Mouse (Mus musculus): ENCODE results near the gene Castor2. TPM values are rescaled to one million over a fixed set of nuclear protein-coding genes. Genes with fewer than 3 reads are reported as not detected.

Castor2 gene
- polyA plus RNA-seq (2014; fragmentation: Illumina TruSeq; extraction: RNeasy Lipid Tissue Mini Kit (QIAGEN cat#74804); ENCODE audit: low read depth, low replicate concordance): 11.9 TPM

GRCm38 (mm10) chr5:134099496-134100211, at the start of gene Castor2:
Gene Castor2, plus strand, starts transcription at chr5:134099711.

GRCm38 (mm10) chr5:134176169-134176881, 76.8 kb downstream of the Castor2 start, which contains the start of gene Rcc1l:
Gene Rcc1l, minus strand, starts transcription at chr5:134176774.

GRCm38 (mm10) chr5:134183880-134184808, 84.6 kb downstream of the Castor2 start, which contains the start of gene Gtf2ird2:
Gene Gtf2ird2, plus strand, starts transcription at chr5:134184019.

Other genes starting within 250 kb of the Castor2 start
- 23.9 TPM for gene Rcc1l, start 77.1 kb downstream of the Castor2 start, polyA plus RNA-seq (2014; fragmentation: Illumina TruSeq; extraction: RNeasy Lipid Tissue Mini Kit (QIAGEN cat#74804); ENCODE audit: low read depth, low replicate concordance)
- gene Gtf2ird2, start 84.3 kb downstream of the Castor2 start, polyA plus RNA-seq (2014; fragmentation: Illumina TruSeq; extraction: RNeasy Lipid Tissue Mini Kit (QIAGEN cat#74804); ENCODE audit: low read depth, low replicate concordance): 5.1 TPM
- 2.3 TPM for gene Ncf1, start 129.9 kb downstream of the Castor2 start, polyA plus RNA-seq (2014; fragmentation: Illumina TruSeq; extraction: RNeasy Lipid Tissue Mini Kit (QIAGEN cat#74804); ENCODE audit: low read depth, low replicate concordance)
- gene Gtf2i, start 215.0 kb downstream of the Castor2 start, polyA plus RNA-seq (2014; fragmentation: Illumina TruSeq; extraction: RNeasy Lipid Tissue Mini Kit (QIAGEN cat#74804); ENCODE audit: low read depth, low replicate concordance): 122 TPM